Mouse (Mus musculus): ENCODE data around the gene Mthfd1l. TPM values are rescaled to one million over a fixed set of nuclear protein-coding genes. Genes with fewer than 3 reads are reported as not detected.
"Not testable (repeated sequence)": the region's sequence is repeated elsewhere in the genome, so short reads cannot be mapped to it uniquely, and the experiment has no call there.

Mthfd1l gene
- polyA plus RNA-seq, 1 experiment from 2014 or later, result 36.5 TPM

DNA sequence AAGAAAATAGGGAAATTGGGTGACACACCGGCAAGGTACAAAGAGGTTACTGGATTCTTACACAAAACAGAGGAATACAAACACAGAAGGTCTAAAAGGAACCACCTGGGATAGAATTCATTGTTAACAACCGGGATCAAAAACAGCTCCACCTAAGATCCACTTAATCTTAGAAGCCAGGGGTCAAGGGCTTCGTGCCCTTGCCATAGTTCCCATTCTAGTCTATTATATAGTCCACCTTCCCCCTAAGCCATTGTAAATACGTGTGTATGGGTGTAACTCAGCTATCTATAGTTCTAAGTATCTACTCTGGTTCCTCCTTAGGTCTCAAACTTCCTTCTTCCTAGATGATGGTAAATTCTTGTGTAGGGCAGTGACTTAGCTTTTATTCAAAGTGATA, 99.6 kb downstream of the Mthfd1l start:
- not testable (repeated sequence) for H3K27ac ChIP-seq; H3K9ac ChIP-seq; H3K27me3 ChIP-seq (replicated peaks); H3K4me1 ChIP-seq; H3K4me2 ChIP-seq; H3K4me3 ChIP-seq; H3K9me3 ChIP-seq (replicated peaks); ATAC-seq
- WGBS (ENCODE audit: insufficient replicate concordance), result 79% methylated on average over 4 of the region's 4 CpGs
- peaks cover 71% of the 10 kb centered on the region for H3K36me3 ChIP-seq

DNA sequence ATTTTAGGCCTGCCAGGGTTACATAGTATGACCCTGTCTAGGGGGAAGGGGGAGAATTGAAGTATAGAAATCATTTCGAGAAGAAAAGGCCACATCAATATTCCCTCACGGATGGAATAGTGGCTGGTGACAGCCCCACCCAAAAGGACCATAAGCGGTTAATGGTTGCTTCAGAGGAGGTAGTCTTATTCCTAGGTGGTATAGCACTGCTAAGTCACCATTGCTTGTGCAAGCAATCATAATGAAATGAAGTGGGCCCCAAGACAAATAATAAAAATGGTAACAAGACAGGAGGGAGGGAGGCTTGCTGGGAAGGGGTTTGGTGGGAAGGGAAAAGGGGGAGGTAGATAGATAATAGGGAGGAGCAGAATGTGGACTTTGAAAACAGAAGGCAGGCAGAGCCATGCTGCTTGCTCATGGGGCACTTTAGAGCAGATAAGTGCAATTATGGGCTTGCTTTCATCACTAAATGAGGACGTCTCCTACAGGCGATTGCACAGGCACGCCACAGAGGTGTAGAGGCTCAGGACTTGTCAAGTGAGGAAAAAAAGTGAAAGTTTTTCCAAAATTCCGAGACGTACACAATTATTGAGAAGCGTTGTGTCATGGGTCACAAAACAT, 105.4 kb downstream of the Mthfd1l start:
- Histone ChIP-seq H3K9ac (no peak overlapping the region), H3K36me3 (peaks cover 39% of the 10 kb centered on the region), H3K4me2 (no peak overlapping the region), H3K27me3 (replicated peaks) (no peaks in the 10 kb centered on the region), H3K27ac (peak overlapping the region; percentile 2; the same call in 1 of the 2 replicates), H3K4me3 (no peak overlapping the region), H3K9me3 (replicated peaks) (no peaks in the 10 kb centered on the region), H3K4me1 (peaks cover 22% of the 10 kb centered on the region)
- 65% methylated on average over 9 of the region's 9 CpGs for WGBS (ENCODE audit: insufficient replicate concordance)
- no peak for ATAC-seq

DNA sequence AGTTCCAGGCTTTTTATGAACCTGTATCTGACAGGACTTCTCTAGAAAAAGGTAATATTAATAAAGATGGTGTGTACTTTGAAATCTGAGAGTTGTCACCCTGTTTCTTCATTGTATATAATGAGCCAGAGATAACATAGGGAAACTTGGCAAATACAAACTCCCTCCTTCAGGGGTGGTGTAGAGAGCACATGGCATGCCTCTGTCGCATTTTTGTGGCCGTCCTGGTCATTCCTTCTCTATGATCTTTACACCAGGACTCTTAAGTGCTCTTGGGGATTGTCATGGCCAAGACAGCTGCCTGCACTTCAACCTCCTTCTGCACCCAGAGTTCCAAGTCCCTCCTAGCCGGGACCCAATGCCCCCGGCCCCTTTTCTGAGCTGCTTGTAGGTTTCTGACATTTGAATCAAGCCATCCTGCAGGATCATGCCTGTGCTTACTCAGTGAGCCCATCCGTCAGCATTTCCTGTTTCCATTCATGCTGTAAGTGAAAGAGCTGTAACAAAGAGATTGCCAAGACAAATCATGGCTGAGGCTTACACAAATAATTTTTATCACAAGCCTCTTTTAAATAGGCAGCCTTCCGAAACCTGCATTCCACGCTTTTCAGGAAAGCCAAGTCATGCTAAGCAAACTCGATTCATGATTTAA, 106.2 kb downstream of the Mthfd1l start:
- H3K27me3 ChIP-seq (replicated peaks), result no peaks in the 10 kb centered on the region
- no peaks in the 10 kb centered on the region for H3K9me3 ChIP-seq (replicated peaks)
- H3K4me3 ChIP-seq, result no peak overlapping the region
- peaks cover 40% of the 10 kb centered on the region for H3K36me3 ChIP-seq
- no peak overlapping the region for H3K27ac ChIP-seq
- no peak overlapping the region for H3K4me2 ChIP-seq
- WGBS (ENCODE audit: insufficient replicate concordance), result 39% methylated on average over 8 of the region's 8 CpGs
- no peak overlapping the region for H3K9ac ChIP-seq
- H3K4me1 ChIP-seq, result peaks cover 22% of the 10 kb centered on the region
- ATAC-seq, result no peak

DNA sequence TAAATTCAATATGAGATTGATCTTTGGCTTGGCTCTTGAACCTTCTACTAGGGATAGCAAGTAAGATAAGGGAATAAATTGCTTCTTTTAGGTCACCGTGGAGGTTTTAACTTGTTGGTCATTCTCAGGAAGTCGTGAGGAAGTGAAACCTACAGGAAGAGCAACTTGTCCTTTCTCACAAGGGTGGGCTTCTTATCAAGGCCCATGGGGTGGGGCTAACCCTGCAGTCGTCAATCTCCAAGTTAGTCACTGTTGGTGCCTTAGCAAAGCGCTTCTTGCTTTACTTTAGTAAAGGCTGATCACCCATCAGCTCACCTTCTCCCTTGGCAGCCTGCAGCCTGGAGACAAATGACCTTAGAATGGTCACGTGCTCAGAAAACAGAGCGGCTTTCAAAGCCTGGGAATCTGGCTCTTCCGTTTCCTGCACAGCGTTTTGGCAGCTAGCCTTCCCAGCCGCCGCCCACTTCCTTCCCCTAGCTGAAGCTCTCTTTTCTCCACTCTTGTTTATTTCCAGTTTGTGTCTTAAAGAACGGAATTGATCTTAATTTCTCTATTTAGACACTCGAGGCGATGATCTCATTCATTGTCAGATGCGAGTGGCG, 106.8 kb downstream of the Mthfd1l start:
- no peak for ATAC-seq
- WGBS (ENCODE audit: insufficient replicate concordance), result 35% methylated on average over 15 of the region's 15 CpGs
- Histone ChIP-seq H3K4me1 (peaks cover 22% of the 10 kb centered on the region), H3K4me2 (0 out of 2 replicates have a peak overlapping the region, but pooled peaks have one; percentile 22), H3K4me3 (no peak overlapping the region), H3K27me3 (replicated peaks) (no peaks in the 10 kb centered on the region), H3K36me3 (peaks cover 44% of the 10 kb centered on the region), H3K9ac (no peak overlapping the region), H3K9me3 (replicated peaks) (no peaks in the 10 kb centered on the region), H3K27ac (0 out of 2 replicates have a peak overlapping the region, but pooled peaks have one; percentile 30)

DNA sequence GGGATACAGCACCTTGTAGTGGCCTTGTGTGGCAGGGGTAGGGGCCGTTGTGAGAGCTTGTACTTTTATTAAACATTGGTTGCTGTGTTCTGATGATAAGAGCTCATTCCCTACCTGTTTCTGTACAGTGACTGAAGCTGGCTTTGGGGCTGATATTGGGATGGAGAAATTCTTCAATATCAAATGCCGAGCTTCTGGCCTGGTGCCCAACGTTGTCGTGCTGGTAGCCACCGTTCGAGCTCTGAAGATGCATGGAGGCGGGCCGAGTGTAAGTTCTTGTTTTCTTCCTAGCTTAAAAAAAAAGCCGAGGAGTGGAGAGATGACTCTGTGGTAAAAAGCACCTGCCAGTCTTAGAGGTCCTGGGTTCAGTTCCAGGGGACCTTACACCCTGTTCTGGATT, 110.7 kb downstream of the Mthfd1l start:
- ATAC-seq, result no peak
- Histone ChIP-seq H3K9ac (no peak overlapping the region), H3K27ac (no peak overlapping the region), H3K4me2 (no peak overlapping the region), H3K27me3 (replicated peaks) (no peaks in the 10 kb centered on the region), H3K4me1 (peaks cover 13% of the 10 kb centered on the region), H3K4me3 (no peak overlapping the region), H3K36me3 (peaks cover 60% of the 10 kb centered on the region), H3K9me3 (replicated peaks) (no peaks in the 10 kb centered on the region)
- 81% methylated on average over 9 of the region's 9 CpGs for WGBS (ENCODE audit: insufficient replicate concordance)

DNA sequence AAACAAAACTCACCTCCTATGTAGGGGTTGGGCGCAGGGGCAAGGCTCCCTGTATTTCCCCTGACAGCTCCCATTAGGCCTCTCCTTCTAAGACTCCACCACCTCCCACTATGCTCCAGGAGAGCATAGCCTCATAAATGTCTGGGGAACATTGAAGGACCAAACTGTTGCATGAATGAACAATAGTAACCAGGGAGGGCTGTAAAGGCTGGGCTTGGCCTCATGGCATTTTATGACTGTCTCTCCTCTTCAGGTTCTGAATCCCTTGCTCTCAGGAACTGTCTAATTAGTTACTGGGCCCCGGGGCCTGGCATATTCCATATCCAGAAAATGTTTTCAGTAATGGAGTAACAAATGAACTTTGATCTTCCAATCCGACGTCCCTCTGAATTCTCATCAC, 112.0 kb downstream of the Mthfd1l start:
- ATAC-seq, result no peak
- no peak overlapping the region for H3K4me2 ChIP-seq
- H3K9me3 ChIP-seq (replicated peaks), result no peaks in the 10 kb centered on the region
- WGBS (ENCODE audit: insufficient replicate concordance), result 84% methylated on average over 4 of the region's 4 CpGs
- H3K27me3 ChIP-seq (replicated peaks), result no peaks in the 10 kb centered on the region
- H3K36me3 ChIP-seq, result peaks cover 73% of the 10 kb centered on the region
- no peak overlapping the region for H3K4me3 ChIP-seq
- H3K9ac ChIP-seq, result no peak overlapping the region
- H3K27ac ChIP-seq, result no peak overlapping the region
- H3K4me1 ChIP-seq, result no peaks in the 10 kb centered on the region

DNA sequence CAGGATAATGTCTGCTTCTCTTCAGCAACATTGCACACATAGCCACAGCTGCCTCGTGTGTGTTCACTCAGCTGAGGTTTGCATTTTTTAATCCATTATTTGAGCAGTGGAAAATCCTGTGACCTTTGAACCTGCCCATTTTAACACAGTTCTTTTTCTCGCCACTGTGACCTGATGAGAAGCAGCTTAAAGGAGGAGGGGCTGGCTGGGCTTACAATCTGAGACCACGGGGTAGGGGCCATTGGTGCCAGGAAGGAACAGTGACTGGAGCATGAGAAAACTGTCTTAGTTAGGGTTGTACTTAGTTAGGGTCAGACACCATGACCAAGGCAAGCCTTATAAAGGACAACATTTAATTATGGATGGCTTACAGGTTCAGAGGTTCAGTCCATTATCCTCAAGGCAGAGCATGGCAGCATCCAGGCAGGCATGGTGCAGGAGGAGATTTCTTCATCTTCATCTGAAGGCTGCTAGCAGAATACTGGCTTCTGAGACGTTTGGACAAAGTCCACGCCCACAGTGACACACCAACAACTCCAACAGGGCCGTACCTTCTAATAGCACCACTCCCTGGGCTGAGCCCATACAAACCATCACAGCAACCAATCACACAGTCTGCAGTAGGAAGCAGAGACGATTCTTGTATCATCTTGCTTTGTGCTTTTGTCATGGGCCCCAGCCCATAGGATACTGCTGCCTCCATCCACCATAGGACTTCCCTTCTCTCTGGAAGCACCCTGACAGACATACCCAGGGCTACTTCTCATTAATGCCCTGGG, 112.6 kb downstream of the Mthfd1l start:
- ATAC-seq, result no peak
- no peaks in the 10 kb centered on the region for H3K27me3 ChIP-seq (replicated peaks)
- H3K27ac ChIP-seq, result no peak overlapping the region
- no peak overlapping the region for H3K4me3 ChIP-seq
- 70% methylated on average over 7 of the region's 7 CpGs for WGBS (ENCODE audit: insufficient replicate concordance)
- no peak overlapping the region for H3K9ac ChIP-seq
- no peaks in the 10 kb centered on the region for H3K9me3 ChIP-seq (replicated peaks)
- peaks cover 80% of the 10 kb centered on the region for H3K36me3 ChIP-seq
- H3K4me1 ChIP-seq, result no peaks in the 10 kb centered on the region
- H3K4me2 ChIP-seq, result no peak overlapping the region

DNA sequence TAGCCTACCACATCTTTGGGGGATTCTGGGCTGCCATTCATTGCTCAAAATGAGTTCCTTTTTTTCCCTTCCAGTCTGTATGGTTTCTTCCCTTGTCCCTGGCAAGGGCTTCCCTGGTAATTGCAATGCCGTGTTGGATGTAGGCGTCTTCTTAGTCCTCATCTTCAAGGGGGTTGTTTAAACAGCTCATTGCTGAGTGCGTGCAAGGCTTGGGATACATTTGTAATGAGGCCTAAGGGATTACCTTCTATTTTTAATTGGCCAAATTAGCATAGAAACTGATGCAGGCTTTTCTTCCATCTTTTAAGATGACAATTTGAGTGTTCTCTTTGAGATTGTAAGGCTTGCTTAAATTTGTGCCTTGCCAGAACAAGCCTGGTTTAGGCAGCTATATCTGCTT, 114.6 kb downstream of the Mthfd1l start:
- no peak overlapping the region for H3K9ac ChIP-seq
- no peak for ATAC-seq
- H3K4me1 ChIP-seq, result no peaks in the 10 kb centered on the region
- H3K27ac ChIP-seq, result no peak overlapping the region
- H3K36me3 ChIP-seq, result peaks cover 88% of the 10 kb centered on the region
- 86% methylated on average over 3 of the region's 3 CpGs for WGBS (ENCODE audit: insufficient replicate concordance)
- H3K9me3 ChIP-seq (replicated peaks), result no peaks in the 10 kb centered on the region
- no peak overlapping the region for H3K4me2 ChIP-seq
- no peaks in the 10 kb centered on the region for H3K27me3 ChIP-seq (replicated peaks)
- no peak overlapping the region for H3K4me3 ChIP-seq

DNA sequence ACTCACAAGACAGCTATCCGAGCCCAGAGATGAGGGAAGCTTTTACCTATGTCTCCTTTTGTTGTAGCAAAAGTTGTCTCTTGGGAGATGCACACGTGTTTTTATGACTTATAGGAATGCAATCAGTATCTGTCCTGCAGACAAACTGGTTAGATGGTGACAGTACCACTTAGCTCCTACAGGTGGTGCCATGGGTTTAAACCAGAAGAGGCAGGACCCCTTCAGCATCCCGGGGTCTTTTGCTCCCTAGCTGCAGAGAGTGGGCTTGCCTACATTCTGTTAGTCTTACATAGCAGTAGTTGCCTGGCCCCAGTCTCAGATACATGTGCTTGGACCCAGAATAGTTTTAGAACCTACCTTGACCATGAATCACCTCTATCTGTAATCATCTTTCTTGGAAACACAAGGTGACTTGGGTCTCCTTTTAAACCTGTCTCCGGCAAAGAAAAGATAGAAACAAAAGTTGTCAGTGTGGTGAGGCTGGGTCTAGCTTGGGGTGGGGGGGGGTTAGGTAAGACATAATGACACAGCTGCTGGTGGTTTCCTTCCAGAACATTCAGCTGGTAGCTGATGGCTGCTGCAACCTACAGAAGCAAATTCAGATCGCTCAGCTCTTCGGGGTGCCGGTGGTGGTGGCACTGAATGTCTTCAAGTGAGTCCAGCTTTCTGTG, 116.0 kb downstream of the Mthfd1l start:
- no peaks in the 10 kb centered on the region for H3K9me3 ChIP-seq (replicated peaks)
- H3K4me2 ChIP-seq, result no peak overlapping the region
- WGBS (ENCODE audit: insufficient replicate concordance), result 78% methylated on average over 7 of the region's 7 CpGs
- no peak overlapping the region for H3K4me3 ChIP-seq
- H3K27ac ChIP-seq, result no peak overlapping the region
- no peaks in the 10 kb centered on the region for H3K4me1 ChIP-seq
- H3K9ac ChIP-seq, result no peak overlapping the region
- no peaks in the 10 kb centered on the region for H3K27me3 ChIP-seq (replicated peaks)
- ATAC-seq, result no peak
- peaks cover 88% of the 10 kb centered on the region for H3K36me3 ChIP-seq

DNA sequence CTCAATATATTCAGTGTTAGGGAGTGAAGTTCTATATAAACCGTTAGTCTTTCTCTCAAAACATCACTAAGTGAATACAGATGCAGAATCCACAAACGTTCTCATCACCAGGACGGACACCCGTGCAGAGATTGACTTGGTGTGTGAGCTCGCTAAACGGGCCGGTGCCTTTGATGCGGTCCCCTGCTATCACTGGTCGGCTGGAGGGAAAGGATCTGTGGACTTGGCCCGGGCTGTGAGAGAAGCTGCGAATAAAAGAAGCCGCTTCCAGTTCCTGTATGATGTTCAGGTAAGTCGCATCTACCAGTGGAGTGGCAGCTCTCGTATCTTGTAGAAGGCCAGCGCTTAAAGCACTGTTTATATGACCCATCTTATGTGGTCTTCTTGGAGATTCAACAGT, 117.0 kb downstream of the Mthfd1l start:
- WGBS (ENCODE audit: insufficient replicate concordance), result 88% methylated on average over 15 of the region's 15 CpGs
- peaks cover 88% of the 10 kb centered on the region for H3K36me3 ChIP-seq

DNA sequence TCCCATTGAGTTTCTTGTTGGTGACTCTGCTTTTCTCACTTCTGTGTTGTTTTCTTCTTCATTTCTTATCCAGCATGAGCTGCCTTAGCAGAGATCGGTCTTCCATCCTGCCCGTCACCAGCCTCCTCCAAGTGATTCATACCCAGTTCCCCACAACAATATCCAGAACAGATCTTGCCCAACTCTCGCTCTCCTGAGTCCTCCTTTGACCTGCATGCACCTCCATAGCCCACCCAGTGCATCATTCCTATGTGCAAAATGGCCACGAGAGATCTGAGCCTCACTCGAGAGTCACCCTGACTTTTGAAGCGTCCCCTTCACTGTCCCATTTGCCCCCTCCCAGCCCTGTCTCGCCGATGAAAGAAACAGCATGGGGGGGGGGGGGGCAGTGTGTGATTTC, 120.1 kb downstream of the Mthfd1l start:
- Histone ChIP-seq H3K27ac (no peak overlapping the region), H3K4me3 (no peak overlapping the region), H3K36me3 (peaks cover 90% of the 10 kb centered on the region), H3K9ac (no peak overlapping the region), H3K27me3 (replicated peaks) (no peaks in the 10 kb centered on the region), H3K4me1 (0 out of 2 replicates have a peak, but pooled peaks cover 4% of the 10 kb centered on the region), H3K9me3 (replicated peaks) (no peaks in the 10 kb centered on the region), H3K4me2 (no peak overlapping the region)
- 85% methylated on average over 8 of the region's 8 CpGs for WGBS (ENCODE audit: insufficient replicate concordance)
- no peak for ATAC-seq

More for the DNA sequence above, 117.0 kb downstream of the Mthfd1l start:
- ATAC-seq, result no peak
- H3K27ac ChIP-seq, result no peak overlapping the region
- no peak overlapping the region for H3K4me3 ChIP-seq
- H3K27me3 ChIP-seq (replicated peaks), result no peaks in the 10 kb centered on the region
- no peak overlapping the region for H3K9ac ChIP-seq
- no peak overlapping the region for H3K4me2 ChIP-seq
- H3K4me1 ChIP-seq, result no peaks in the 10 kb centered on the region
- H3K9me3 ChIP-seq (replicated peaks), result no peaks in the 10 kb centered on the region

Data from liver, embryonic 12.5 days (tissue).